Mouse (Mus musculus) neural tube, embryonic 15.5 days (tissue): ENCODE measurements around the gene Dip2b. TPM values are rescaled to one million over a fixed set of nuclear protein-coding genes. Genes with fewer than 3 reads are reported as not detected.

Experiments
- ATAC-seq: fragments of 200-750 bp; cut with Nextera tagmentation; 2 replicates; pipeline ENCODE4 v1.8.0; 2017; ENCODE audit warnings: mild to moderate bottlenecking, moderate TSS enrichment, moderate library complexity; ENCODE audit not compliant: low FRiP score
- H3K27ac ChIP-seq: fragments of 300-500 bp; sonication (generic); replicated peaks from 2 replicates; pipeline ENCODE4 v1.5.1; 2015; ENCODE audit warnings: mild to moderate bottlenecking, inconsistent platforms
- H3K27me3 ChIP-seq: fragments of 300-500 bp; sonication (generic); replicated peaks from 2 replicates; pipeline ENCODE4 v1.6.1; 2015; ENCODE audit warnings: inconsistent platforms
- H3K36me3 ChIP-seq: fragments of 300-500 bp; sonication (generic); 2 replicates; pipeline ENCODE4 v1.6.1; 2015; ENCODE audit warnings: inconsistent platforms
- H3K4me1 ChIP-seq: fragments of 300-500 bp; sonication (generic); 2 replicates; pipeline ENCODE4 v1.6.1; 2015; ENCODE audit warnings: inconsistent platforms
- H3K4me2 ChIP-seq: fragments of 300-500 bp; sonication (generic); 2 replicates; pipeline ENCODE4 v1.6.1; 2015; ENCODE audit warnings: inconsistent platforms, mild to moderate bottlenecking, moderate library complexity
- H3K4me3 ChIP-seq: fragments of 300-500 bp; sonication (generic); replicated peaks from 2 replicates; pipeline ENCODE4 v1.5.1; 2015; ENCODE audit warnings: mild to moderate bottlenecking, inconsistent platforms
- H3K9ac ChIP-seq: fragments of 300-500 bp; sonication (generic); replicated peaks from 2 replicates; pipeline ENCODE4 v1.6.1; 2015; ENCODE audit warnings: mild to moderate bottlenecking, inconsistent platforms
- H3K9me3 ChIP-seq: fragments of 300-500 bp; sonication (generic); replicated peaks from 2 replicates; pipeline ENCODE4 v1.6.1; 2016; ENCODE audit warnings: inconsistent platforms
- WGBS: fragments of 180-500 bp; shearing (Covaris S2); methylation state at CpG from one replicate; pipeline ENCODE4 v1.1.7; 2015; ENCODE audit warnings: mixed read lengths; 5-methylcytosine and 5-hydroxymethylcytosine counted together
- polyA plus RNA-seq: library from polyadenylated mRNA; unstranded; fragments of >200 nt; fragmentation: Nextera tagmentation; extraction: Ambion mirVana; gene quantifications from 2 replicates; pipeline ENCODE4 v1.2.1, GENCODE M21; 2015

The Dip2b gene
- polyA plus RNA-seq, 1 experiment from 2014 or later: 14.0 TPM

- no peak for ATAC-seq
- H3K9ac ChIP-seq: no peak overlapping the region
- WGBS: 35% methylated on average over 16 of the region's 16 CpGs
Observed at GRCm38 (mm10) chr15:100092258-100092657, 53.8 kb downstream of the Dip2b start.

GRCm38 (mm10) chr15:100096587-100097428, 58.3 kb downstream of the Dip2b start:
- no peaks in the 10 kb centered on the region for H3K27me3 ChIP-seq
- H3K27ac ChIP-seq: no peak overlapping the region
- peaks cover 23% of the 10 kb centered on the region for H3K4me1 ChIP-seq
- H3K4me3 ChIP-seq: no peak overlapping the region
- H3K9me3 ChIP-seq: no peaks in the 10 kb centered on the region
- ATAC-seq: no peak
- WGBS: 90% methylated on average over 7 of the region's 7 CpGs
- no peak overlapping the region for H3K4me2 ChIP-seq
- H3K36me3 ChIP-seq: no peaks in the 10 kb centered on the region
- H3K9ac ChIP-seq: no peak overlapping the region

More at GRCm38 (mm10) chr15:100092258-100092657, 53.8 kb downstream of the Dip2b start:
- H3K27me3 ChIP-seq: no peaks in the 10 kb centered on the region
- H3K4me2 ChIP-seq: peak overlapping the region; percentile 11; the same call in 1 of the 2 replicates
- no peaks in the 10 kb centered on the region for H3K36me3 ChIP-seq
- no peaks in the 10 kb centered on the region for H3K9me3 ChIP-seq
- H3K4me3 ChIP-seq: no peak overlapping the region
- H3K4me1 ChIP-seq: peaks cover 36% of the 10 kb centered on the region
- H3K27ac ChIP-seq: peak overlapping the region; percentile 3

GRCm38 (mm10) chr15:100100336-100100735, 61.9 kb downstream of the Dip2b start:
- WGBS: 53% methylated on average over 7 of the region's 7 CpGs
- no peak overlapping the region for H3K27ac ChIP-seq
- no peaks in the 10 kb centered on the region for H3K36me3 ChIP-seq
- H3K9me3 ChIP-seq: no peaks in the 10 kb centered on the region
- H3K4me1 ChIP-seq: peaks cover 13% of the 10 kb centered on the region; the same call in 1 of the 2 replicates
- H3K27me3 ChIP-seq: no peaks in the 10 kb centered on the region
- no peak overlapping the region for H3K4me2 ChIP-seq
- no peak overlapping the region for H3K4me3 ChIP-seq
- H3K9ac ChIP-seq: no peak overlapping the region
- no peak for ATAC-seq

GRCm38 (mm10) chr15:100101206-100101605, 62.7 kb downstream of the Dip2b start:
- Histone ChIP-seq H3K27me3 (no peaks in the 10 kb centered on the region), H3K36me3 (no peaks in the 10 kb centered on the region), H3K4me2 (no peak overlapping the region), H3K4me1 (peaks cover 13% of the 10 kb centered on the region; the same call in 1 of the 2 replicates), H3K4me3 (no peak overlapping the region), H3K9ac (no peak overlapping the region), H3K27ac (0 out of 2 replicates have a peak overlapping the region, but pooled peaks have one; percentile 13), H3K9me3 (no peaks in the 10 kb centered on the region)
- no peak for ATAC-seq

GRCm38 (mm10) chr15:100104126-100104525, 65.7 kb downstream of the Dip2b start:
- Histone ChIP-seq H3K9me3 (no peaks in the 10 kb centered on the region), H3K9ac (no peak overlapping the region), H3K4me2 (no peak overlapping the region), H3K4me3 (no peak overlapping the region), H3K27ac (no peak overlapping the region), H3K27me3 (no peaks in the 10 kb centered on the region), H3K36me3 (no peaks in the 10 kb centered on the region), H3K4me1 (peaks cover 15% of the 10 kb centered on the region; the same call in 1 of the 2 replicates)
- WGBS: 78% methylated on average over 2 of the region's 2 CpGs
- no peak for ATAC-seq

GRCm38 (mm10) chr15:100108071-100108782, 69.8 kb downstream of the Dip2b start:
- 84% methylated on average over 18 of the region's 18 CpGs for WGBS
- Histone ChIP-seq H3K9me3 (no peaks in the 10 kb centered on the region), H3K36me3 (no peaks in the 10 kb centered on the region), H3K27ac (no peak overlapping the region), H3K27me3 (no peaks in the 10 kb centered on the region), H3K4me3 (no peak overlapping the region), H3K4me1 (peaks cover 20% of the 10 kb centered on the region), H3K9ac (no peak overlapping the region), H3K4me2 (no peak overlapping the region)
- ATAC-seq: no peak

GRCm38 (mm10) chr15:100109916-100110315, 71.5 kb downstream of the Dip2b start:
- Histone ChIP-seq H3K36me3 (no peaks in the 10 kb centered on the region), H3K4me1 (peaks cover 21% of the 10 kb centered on the region), H3K9me3 (no peaks in the 10 kb centered on the region), H3K9ac (no peak overlapping the region), H3K4me2 (no peak overlapping the region), H3K4me3 (no peak overlapping the region), H3K27ac (no peak overlapping the region), H3K27me3 (no peaks in the 10 kb centered on the region)
- no peak for ATAC-seq
- WGBS: 70% methylated on average over 3 of the region's 3 CpGs

GRCm38 (mm10) chr15:100111891-100112290, 73.4 kb downstream of the Dip2b start:
- 76% methylated on average over 9 of the region's 9 CpGs for WGBS
- no peak for ATAC-seq

GRCm38 (mm10) chr15:100112309-100112966, 74.0 kb downstream of the Dip2b start:
- H3K36me3 ChIP-seq: no peaks in the 10 kb centered on the region
- H3K4me2 ChIP-seq: no peak overlapping the region
- peaks cover 21% of the 10 kb centered on the region for H3K4me1 ChIP-seq
- ATAC-seq: no peak
- no peaks in the 10 kb centered on the region for H3K9me3 ChIP-seq
- peak overlapping the region; percentile 18; the same call in 1 of the 2 replicates for H3K27ac ChIP-seq
- no peaks in the 10 kb centered on the region for H3K27me3 ChIP-seq
- H3K9ac ChIP-seq: no peak overlapping the region
- WGBS: 82% methylated on average over 9 of the region's 9 CpGs
- no peak overlapping the region for H3K4me3 ChIP-seq

More at GRCm38 (mm10) chr15:100111891-100112290, 73.4 kb downstream of the Dip2b start:
- Histone ChIP-seq H3K27ac (no peak overlapping the region), H3K4me1 (peaks cover 21% of the 10 kb centered on the region), H3K9ac (no peak overlapping the region), H3K4me3 (no peak overlapping the region), H3K9me3 (no peaks in the 10 kb centered on the region), H3K4me2 (no peak overlapping the region), H3K27me3 (no peaks in the 10 kb centered on the region), H3K36me3 (no peaks in the 10 kb centered on the region)

GRCm38 (mm10) chr15:100113343-100114275, 75.1 kb downstream of the Dip2b start:
- peaks cover 19% of the 10 kb centered on the region for H3K4me1 ChIP-seq
- no peak for ATAC-seq
- no peak overlapping the region for H3K4me2 ChIP-seq
- no peak overlapping the region for H3K9ac ChIP-seq
- WGBS: 17% methylated on average over 10 of the region's 10 CpGs
- no peaks in the 10 kb centered on the region for H3K27me3 ChIP-seq
- peaks cover 11% of the 10 kb centered on the region for H3K36me3 ChIP-seq
- 0 out of 2 replicates have a peak overlapping the region, but pooled peaks have one; percentile 18 for H3K27ac ChIP-seq
- H3K9me3 ChIP-seq: no peaks in the 10 kb centered on the region
- H3K4me3 ChIP-seq: no peak overlapping the region

- ATAC-seq: no peak
- 90% methylated on average over 3 of the region's 3 CpGs for WGBS
- H3K36me3 ChIP-seq: peaks cover 16% of the 10 kb centered on the region
Observed at GRCm38 (mm10) chr15:100115416-100115815, 77.0 kb downstream of the Dip2b start.

More at GRCm38 (mm10) chr15:100115416-100115815, 77.0 kb downstream of the Dip2b start:
- no peak overlapping the region for H3K9ac ChIP-seq
- no peak overlapping the region for H3K4me2 ChIP-seq
- peaks cover 19% of the 10 kb centered on the region for H3K4me1 ChIP-seq
- no peaks in the 10 kb centered on the region for H3K9me3 ChIP-seq
- no peak overlapping the region for H3K27ac ChIP-seq
- no peak overlapping the region for H3K4me3 ChIP-seq
- no peaks in the 10 kb centered on the region for H3K27me3 ChIP-seq
